Mouse (Mus musculus): ENCODE measurements around the gene Ccdc153.

GRCm38 (mm10) chr9:44213538-44213937 is 26.9 kb upstream of the Ccdc153 start:
- TF ChIP-seq POLR2A (IDR thresholded peaks at IDR 0.05; ENCODE audit: insufficient read depth, low read depth, low read length): no peak
- TF ChIP-seq CTCF (IDR thresholded peaks at IDR 0.05; ENCODE audit: insufficient read depth, low read depth, low read length): no peak
